Mouse (Mus musculus) liver, embryonic 13.5 days (tissue): Measurements from ENCODE around the gene Gm10337. TPM values are rescaled to one million over a fixed set of nuclear protein-coding genes. Genes with fewer than 3 reads are reported as not detected.
A peak's percentile ranks its signal among the peaks of the same experiment; 100 is the strongest.

Experiments used
- ATAC-seq: fragments of 200-750 bp; cut with Nextera tagmentation; 2 replicates; pipeline ENCODE4 v1.8.0; 2017; ENCODE audit warnings: low read depth, mild to moderate bottlenecking, moderate number of reproducible peaks, moderate library complexity
- DNase-seq: peaks from one replicate; pipeline ENCODE4 v3.0.0; 2022
- H3K27ac ChIP-seq: fragments of 300-500 bp; sonication (generic); 2 replicates; pipeline ENCODE4 v1.5.1; 2015; ENCODE audit warnings: moderate library complexity, mild to moderate bottlenecking, inconsistent platforms
- H3K27me3 ChIP-seq: fragments of 300-500 bp; sonication (generic); 2 replicates; pipeline ENCODE4 v1.6.1; 2015; ENCODE audit warnings: mild to moderate bottlenecking, inconsistent platforms
- H3K36me3 ChIP-seq: fragments of 300-500 bp; sonication (generic); 2 replicates; pipeline ENCODE4 v1.6.1; 2015; ENCODE audit warnings: mild to moderate bottlenecking, inconsistent platforms
- H3K4me1 ChIP-seq: fragments of 300-500 bp; sonication (generic); replicated peaks from 2 replicates; pipeline ENCODE4 v1.6.1; 2015; ENCODE audit warnings: inconsistent platforms
- H3K4me2 ChIP-seq: fragments of 300-500 bp; sonication (generic); 2 replicates; pipeline ENCODE4 v1.6.1; 2015; ENCODE audit warnings: inconsistent platforms, mild to moderate bottlenecking, moderate library complexity
- H3K4me3 ChIP-seq: fragments of 300-500 bp; sonication (generic); replicated peaks from 2 replicates; pipeline ENCODE4 v1.5.1; 2015; ENCODE audit warnings: mild to moderate bottlenecking, inconsistent platforms
- H3K9ac ChIP-seq: fragments of 300-500 bp; sonication (generic); 2 replicates; pipeline ENCODE4 v1.6.1; 2015; ENCODE audit warnings: mild to moderate bottlenecking, inconsistent platforms
- H3K9me3 ChIP-seq: fragments of 300-500 bp; sonication (generic); replicated peaks from 2 replicates; pipeline ENCODE4 v1.6.1; 2016; ENCODE audit warnings: inconsistent platforms
- WGBS: fragments of 180-500 bp; shearing (Covaris S2); methylation state at CpG from one replicate; pipeline ENCODE4 v1.1.7; 2015; ENCODE audit not compliant: insufficient replicate concordance; 5-methylcytosine and 5-hydroxymethylcytosine counted together
- polyA plus RNA-seq: library from polyadenylated mRNA; unstranded; fragments of >200 nt; fragmentation: Nextera tagmentation; extraction: Ambion mirVana; gene quantifications from 2 replicates; pipeline ENCODE4 v1.2.1, GENCODE M21; 2015

The Gm10337 gene
- polyA plus RNA-seq, 1 experiment from 2014 or later, result not detected

DNA sequence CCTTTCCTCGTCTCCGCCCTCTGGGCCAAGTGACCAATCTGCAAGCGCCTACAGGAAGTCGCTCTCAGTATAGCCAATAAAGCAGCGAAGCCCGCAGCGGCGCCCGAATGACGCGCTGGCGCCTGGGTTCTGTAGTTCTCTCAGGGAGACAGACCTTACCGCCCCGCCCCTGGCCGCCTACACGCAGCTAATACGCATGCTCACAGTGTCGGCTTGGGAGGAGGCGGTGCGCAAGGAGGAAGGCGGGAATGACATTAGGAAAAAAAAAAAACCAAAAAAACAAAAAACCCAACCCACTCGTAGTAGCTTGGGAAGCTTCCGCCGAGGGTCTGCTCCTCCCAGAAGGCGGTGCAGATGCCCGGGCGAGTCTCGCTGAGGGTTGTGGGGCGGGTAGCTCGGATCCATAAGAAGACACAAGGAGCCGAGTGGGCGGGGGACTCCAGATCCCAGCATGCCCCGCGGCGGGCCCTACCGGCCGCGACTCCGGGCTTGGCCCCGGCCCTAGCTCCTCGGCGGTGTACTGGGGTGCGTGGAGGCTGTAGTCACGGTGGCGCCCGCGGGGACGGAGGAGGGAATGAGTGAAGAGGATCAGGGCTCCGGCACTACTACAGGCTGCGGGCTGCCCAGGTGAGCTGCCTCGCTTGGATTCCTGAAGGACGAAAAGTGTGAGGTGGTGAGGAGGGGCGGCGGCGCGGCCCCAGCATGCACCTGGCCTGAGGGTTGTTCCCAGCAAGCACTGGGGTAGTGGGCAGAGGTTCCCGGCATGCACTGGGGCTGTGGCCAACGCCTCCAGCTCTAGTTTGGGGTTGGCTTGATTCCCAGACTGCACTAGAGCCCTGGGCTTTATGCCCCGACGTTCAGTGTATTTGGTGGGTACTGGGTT is 14.7 kb downstream of the Gm10337 start, which contains the start of gene Tarbp2:
Tarbp2 (plus strand) TSS at position 217 of the 883 bp plus-strand sequence.
- H3K4me1 ChIP-seq, result peaks cover 51% of the 10 kb centered on the region
- peak; percentile 92 for ATAC-seq
- H3K27me3 ChIP-seq, result peaks cover 5% of the 10 kb centered on the region; the same call in 1 of the 2 replicates
- no peaks in the 10 kb centered on the region for H3K9me3 ChIP-seq
- under 1% methylated on average over 60 of the region's 60 CpGs for WGBS
- peak within 1 kb of the TSS; percentile 87 for H3K9ac ChIP-seq
- peak within 1 kb of the TSS; percentile 96 for H3K27ac ChIP-seq
- DNase-seq, result peak; percentile 100
- H3K36me3 ChIP-seq, result peaks cover 26% of the 10 kb centered on the region
- H3K4me2 ChIP-seq, result peak within 1 kb of the TSS; percentile 98
- H3K4me3 ChIP-seq, result peak within 1 kb of the TSS; percentile 81

DNA sequence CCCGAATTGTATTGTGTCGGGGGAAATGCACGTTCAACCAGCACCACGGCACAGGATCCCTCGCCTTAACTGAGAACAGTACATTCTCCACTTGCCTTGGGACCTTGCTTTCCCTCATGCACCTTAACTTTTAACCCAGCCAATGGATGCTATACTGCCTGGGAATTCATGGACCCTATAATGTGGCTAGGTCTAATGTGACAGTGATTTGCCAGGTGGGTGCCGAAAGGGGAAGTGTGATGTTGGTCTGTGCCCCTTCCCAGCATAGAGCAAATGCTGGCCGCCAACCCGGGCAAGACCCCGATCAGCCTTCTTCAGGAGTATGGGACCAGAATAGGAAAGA is 15.3 kb downstream of the Gm10337 start:
- no peaks in the 10 kb centered on the region for H3K9me3 ChIP-seq
- H3K4me1 ChIP-seq, result peaks cover 51% of the 10 kb centered on the region
- peaks cover 5% of the 10 kb centered on the region; the same call in 1 of the 2 replicates for H3K27me3 ChIP-seq
- peak overlapping the region; percentile 96 for H3K27ac ChIP-seq
- H3K4me2 ChIP-seq, result peak overlapping the region; percentile 98
- 4% methylated on average over 9 of the region's 9 CpGs for WGBS
- H3K4me3 ChIP-seq, result peak overlapping the region; percentile 81
- DNase-seq, result no peak
- ATAC-seq, result no peak
- peaks cover 30% of the 10 kb centered on the region for H3K36me3 ChIP-seq
- peak overlapping the region; percentile 87 for H3K9ac ChIP-seq

DNA sequence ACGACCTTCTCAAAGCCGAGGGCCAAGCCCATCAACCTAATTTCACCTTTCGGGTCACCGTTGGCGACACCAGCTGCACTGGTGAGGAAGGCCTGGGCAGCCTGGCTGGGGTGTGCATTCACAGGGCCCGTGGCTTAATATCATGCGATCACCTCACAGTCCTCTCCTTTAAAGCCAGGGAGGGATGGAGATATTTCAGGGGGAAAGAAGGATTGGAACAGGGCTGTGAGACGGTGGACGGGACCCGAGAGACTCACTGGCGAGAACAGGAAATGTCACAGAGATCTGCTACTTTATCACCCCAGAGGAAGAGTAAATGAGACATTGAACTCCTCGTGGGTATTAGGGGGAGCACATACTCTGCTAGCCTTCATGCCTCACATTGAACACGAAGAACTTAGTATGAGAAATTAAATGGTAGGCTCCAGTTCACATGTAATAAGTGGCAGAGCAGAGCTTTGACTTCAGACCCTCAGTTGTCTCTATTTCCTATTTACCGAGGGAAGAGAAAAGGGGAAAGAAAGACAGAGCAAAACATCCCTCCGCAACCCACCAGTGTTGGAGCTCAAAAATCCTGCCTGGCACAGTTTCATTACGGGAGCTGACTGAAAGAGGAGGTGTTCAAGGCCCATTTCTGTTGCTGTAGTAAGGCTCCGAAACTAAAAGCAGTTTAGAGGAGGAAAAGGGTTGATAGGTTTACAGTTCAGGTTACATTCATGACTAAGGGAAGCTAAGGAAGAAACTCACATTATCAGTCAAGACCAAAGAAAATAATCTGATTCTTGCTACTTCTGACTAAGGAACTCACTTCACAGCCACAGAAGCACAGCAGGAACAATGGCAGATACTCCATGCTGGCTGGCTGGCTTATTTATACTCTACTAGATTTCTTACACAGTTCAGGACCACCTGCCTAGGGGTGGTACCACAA is 16.0 kb downstream of the Gm10337 start:
- H3K36me3 ChIP-seq, result peaks cover 36% of the 10 kb centered on the region
- WGBS, result 35% methylated on average over 17 of the region's 17 CpGs
- no peak for ATAC-seq
- peak overlapping the region; percentile 96 for H3K27ac ChIP-seq
- H3K4me2 ChIP-seq, result peak overlapping the region; percentile 98
- no peak for DNase-seq
- peak overlapping the region; percentile 81 for H3K4me3 ChIP-seq
- peak overlapping the region; percentile 87 for H3K9ac ChIP-seq
- H3K9me3 ChIP-seq, result no peaks in the 10 kb centered on the region
- peaks cover 51% of the 10 kb centered on the region for H3K4me1 ChIP-seq
- peaks cover 5% of the 10 kb centered on the region; the same call in 1 of the 2 replicates for H3K27me3 ChIP-seq

DNA sequence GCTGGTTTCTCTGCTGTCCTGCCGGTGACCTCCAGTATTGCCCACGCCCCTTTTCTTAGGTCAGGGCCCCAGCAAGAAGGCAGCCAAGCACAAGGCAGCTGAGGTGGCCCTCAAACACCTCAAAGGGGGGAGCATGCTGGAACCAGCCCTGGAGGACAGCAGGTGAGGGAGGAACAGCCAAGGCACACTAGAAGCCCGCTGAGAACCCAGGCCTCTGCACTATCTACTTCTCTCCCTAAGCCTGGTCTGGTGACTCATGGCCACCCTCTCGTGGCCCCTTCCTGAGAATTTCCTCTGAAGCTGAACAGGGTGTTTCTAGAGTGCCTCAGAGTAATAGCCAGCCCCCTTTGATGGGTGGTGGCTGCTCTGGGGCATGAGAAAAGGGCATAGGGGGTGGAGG is 16.9 kb downstream of the Gm10337 start:
- DNase-seq, result no peak
- Histone ChIP-seq H3K27ac (peak overlapping the region; percentile 96), H3K9ac (peak overlapping the region; percentile 87), H3K4me1 (peaks cover 51% of the 10 kb centered on the region), H3K4me2 (peak overlapping the region; percentile 98), H3K4me3 (peak overlapping the region; percentile 81; the same call in 1 of the 2 replicates), H3K36me3 (peaks cover 38% of the 10 kb centered on the region), H3K9me3 (no peaks in the 10 kb centered on the region), H3K27me3 (peaks cover 5% of the 10 kb centered on the region; the same call in 1 of the 2 replicates)
- 24% methylated on average over 4 of the region's 4 CpGs for WGBS
- ATAC-seq, result no peak

DNA sequence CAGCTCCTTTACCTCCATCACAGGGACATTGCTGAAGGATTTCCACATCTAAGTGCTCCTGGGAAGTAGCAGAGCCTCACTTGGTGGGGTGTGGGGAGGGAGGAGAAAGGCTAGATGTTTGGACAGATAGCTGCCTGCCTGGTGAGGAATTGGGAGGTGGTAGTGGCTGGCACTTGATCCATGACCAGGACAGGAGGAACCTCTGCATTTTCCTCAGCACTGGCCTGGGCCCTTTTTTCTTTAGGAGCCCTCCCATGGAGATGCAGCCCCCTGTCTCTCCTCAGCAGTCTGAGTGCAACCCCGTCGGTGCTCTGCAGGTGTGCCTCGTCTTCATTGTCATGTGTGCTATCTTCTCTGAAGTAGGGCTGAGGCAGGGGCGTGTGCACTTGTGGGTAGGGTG is 18.0 kb downstream of the Gm10337 start:
- DNase-seq (no peak), ATAC-seq (no peak)
- WGBS, result 58% methylated on average over 4 of the region's 4 CpGs
- 0 out of 2 replicates have a peak overlapping the region, but pooled peaks have one; percentile 96 for H3K27ac ChIP-seq
- peaks cover 40% of the 10 kb centered on the region for H3K36me3 ChIP-seq
- H3K4me3 ChIP-seq, result no peak overlapping the region
- H3K9me3 ChIP-seq, result no peaks in the 10 kb centered on the region
- H3K27me3 ChIP-seq, result no peaks in the 10 kb centered on the region; the same call in 1 of the 2 replicates
- no peak overlapping the region for H3K9ac ChIP-seq
- no peak overlapping the region for H3K4me2 ChIP-seq
- peaks cover 44% of the 10 kb centered on the region for H3K4me1 ChIP-seq

DNA sequence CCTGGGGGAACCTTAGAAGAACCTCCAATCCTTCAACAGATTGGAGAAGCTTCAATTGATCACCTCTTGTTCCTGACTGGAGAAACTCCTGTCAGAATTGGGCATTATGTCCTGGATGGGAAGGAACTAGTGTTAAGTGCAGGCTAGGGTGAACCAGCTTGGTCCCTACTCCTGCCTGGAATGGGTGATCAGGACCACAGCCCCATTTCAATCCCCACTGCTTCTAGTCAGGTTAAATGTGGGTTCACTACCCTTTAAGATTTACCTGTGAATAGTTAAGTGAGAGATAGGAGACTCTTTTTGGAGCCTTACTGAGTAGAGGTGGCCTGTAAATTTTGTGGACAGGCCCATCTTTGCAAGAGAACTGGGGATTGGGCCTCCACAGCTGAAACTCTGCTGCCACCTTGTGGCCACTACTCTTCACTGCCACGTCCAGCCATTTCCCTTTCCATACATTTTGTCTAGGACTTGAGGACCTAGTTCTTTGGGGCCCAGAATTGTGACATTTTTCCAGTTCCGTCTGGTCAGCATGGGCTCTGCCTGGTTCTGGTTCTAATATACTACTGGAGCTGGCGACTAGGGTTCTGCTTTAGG is 21.5 kb downstream of the Gm10337 start, which contains the start of gene Npff:
Npff (minus strand) TSS at position 51 of the 594 bp plus-strand sequence.
- peaks cover 67% of the 10 kb centered on the region for H3K36me3 ChIP-seq
- no peak for ATAC-seq
- 5% methylated on average over 3 of the region's 3 CpGs for WGBS

DNA sequence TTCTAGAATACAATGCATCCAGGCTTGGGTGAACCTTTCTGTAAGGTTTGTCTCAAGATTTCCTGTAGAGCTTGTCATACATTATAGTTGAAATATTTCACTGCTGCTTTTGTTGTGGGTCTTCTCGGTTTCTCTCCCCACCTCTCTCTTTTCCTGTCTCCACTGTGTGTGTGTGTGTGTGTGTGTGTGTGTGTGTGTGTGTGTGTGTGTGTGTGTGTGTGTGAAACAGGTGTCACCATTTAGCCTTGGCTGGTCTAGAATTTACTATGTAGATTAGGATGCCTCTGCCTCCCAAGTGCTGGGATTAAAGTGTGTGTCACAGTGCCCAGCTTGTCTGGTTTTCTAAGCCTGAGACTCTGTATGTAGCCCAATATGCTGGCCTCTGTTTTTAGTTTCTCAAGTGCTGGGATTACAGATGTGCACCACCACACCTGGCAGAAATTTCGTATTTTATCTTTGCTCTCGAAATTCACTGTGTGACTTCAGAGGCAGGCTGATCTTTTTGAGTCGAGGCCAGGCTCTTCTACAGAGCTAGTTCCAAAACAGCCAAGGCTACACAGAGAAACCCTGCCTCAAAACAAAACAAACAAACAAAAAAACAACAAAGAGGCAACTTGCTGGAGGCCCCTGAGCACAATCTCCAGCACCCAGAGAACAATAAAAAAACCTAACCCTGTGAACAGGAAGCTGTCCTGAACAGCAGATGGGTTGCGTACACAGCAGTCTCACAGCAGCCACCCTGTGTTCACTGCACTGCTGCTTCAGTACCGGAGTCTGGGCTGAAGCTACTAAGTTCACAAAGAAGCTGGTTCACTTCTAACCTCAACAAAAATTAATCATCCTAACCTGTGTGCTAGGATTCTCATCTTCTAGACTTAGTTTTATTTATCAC is 22.8 kb downstream of the Gm10337 start:
- no peak overlapping the region for H3K27ac ChIP-seq
- ATAC-seq (no peak), DNase-seq (no peak)
- H3K4me2 ChIP-seq, result no peak overlapping the region
- peaks cover 67% of the 10 kb centered on the region for H3K36me3 ChIP-seq
- no peak overlapping the region for H3K9ac ChIP-seq
- H3K9me3 ChIP-seq, result no peaks in the 10 kb centered on the region
- H3K4me1 ChIP-seq, result peaks cover 8% of the 10 kb centered on the region
- H3K27me3 ChIP-seq, result no peaks in the 10 kb centered on the region
- WGBS, result 73% methylated on average over 6 of the region's 6 CpGs
- no peak overlapping the region for H3K4me3 ChIP-seq

More for the DNA sequence above, 21.5 kb downstream of the Gm10337 start, which contains the start of gene Npff:
- Histone ChIP-seq H3K4me2 (no peak within 1 kb of the TSS), H3K4me3 (no peak within 1 kb of the TSS), H3K27ac (no peak within 1 kb of the TSS), H3K9me3 (no peaks in the 10 kb centered on the region), H3K27me3 (no peaks in the 10 kb centered on the region), H3K4me1 (peaks cover 22% of the 10 kb centered on the region), H3K9ac (no peak within 1 kb of the TSS)
- DNase-seq, result peak; percentile 61

DNA sequence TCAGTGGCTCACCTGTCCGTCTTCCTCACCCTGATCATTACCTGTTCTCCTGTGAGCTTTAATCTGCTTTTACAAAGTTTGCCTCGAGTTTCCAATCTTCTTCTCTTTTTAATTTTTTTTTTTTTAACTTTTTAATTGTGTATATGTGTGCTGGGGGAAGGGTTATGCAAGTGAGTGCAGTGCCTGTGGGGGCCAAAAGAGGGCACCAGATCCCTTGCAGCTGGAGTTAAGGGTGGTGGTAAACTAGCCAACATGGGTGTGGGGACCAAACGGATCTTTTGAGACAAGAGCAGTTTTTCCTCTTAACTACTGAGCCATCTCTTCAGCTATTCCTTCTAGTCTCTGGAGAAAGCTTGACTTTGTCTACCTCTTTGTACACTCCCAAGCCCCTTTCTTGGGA is 24.4 kb downstream of the Gm10337 start:
- ATAC-seq (no peak), DNase-seq (no peak)
- Histone ChIP-seq H3K36me3 (peaks cover 63% of the 10 kb centered on the region), H3K4me1 (no peaks in the 10 kb centered on the region; the same call in 1 of the 2 replicates), H3K9me3 (no peaks in the 10 kb centered on the region), H3K27ac (no peak overlapping the region), H3K4me3 (no peak overlapping the region), H3K9ac (no peak overlapping the region), H3K27me3 (no peaks in the 10 kb centered on the region), H3K4me2 (no peak overlapping the region)
- WGBS, result 63% methylated on average over 3 of the region's 3 CpGs

DNA sequence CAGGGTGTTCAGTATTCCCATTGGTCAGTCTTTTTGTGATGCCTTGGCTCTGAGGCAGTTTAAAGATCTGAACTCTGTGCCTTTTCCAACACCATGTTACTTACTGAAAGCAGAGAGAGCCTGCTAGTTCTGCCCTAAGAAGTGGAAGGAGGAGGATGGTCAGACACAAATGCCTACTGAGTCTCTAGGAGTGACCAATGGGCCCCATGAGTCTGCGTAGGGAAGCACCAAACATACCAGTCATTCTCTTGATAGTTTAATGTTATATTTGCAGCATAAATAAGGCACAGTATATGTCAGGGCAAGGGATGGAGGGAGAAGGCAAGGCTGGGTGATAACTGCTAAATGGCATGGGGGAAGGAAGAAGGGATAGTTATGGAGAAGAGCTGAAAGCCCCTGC is 24.9 kb downstream of the Gm10337 start:
- Histone ChIP-seq H3K4me2 (no peak overlapping the region), H3K9ac (no peak overlapping the region), H3K27me3 (no peaks in the 10 kb centered on the region), H3K4me1 (no peaks in the 10 kb centered on the region; the same call in 1 of the 2 replicates), H3K36me3 (peaks cover 66% of the 10 kb centered on the region), H3K4me3 (no peak overlapping the region), H3K9me3 (no peaks in the 10 kb centered on the region), H3K27ac (no peak overlapping the region; the same call in 1 of the 2 replicates)
- WGBS, result 85% methylated on average over 1 of the region's 1 CpGs
- ATAC-seq, result no peak
- no peak for DNase-seq

DNA sequence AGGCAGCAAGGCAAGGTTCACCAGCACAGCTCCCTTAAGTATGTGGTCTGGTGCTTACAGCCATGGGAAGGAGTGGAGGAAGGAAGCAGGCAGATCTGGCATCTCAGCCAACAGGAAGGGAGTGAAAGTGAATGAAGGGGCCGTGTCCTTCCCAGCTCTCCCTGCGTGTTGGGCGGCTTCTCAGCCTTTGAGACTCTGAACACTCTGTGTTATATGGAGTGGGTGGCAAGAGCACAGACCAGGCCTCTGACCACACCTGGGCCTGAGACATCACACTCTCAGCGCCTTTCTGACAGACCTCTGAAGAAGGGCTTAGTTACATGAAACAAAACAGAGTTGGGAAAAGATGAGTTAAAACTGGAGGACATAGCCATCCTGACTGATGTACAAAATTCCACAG is 27.0 kb downstream of the Gm10337 start:
- no peak overlapping the region for H3K4me2 ChIP-seq
- peaks cover 64% of the 10 kb centered on the region for H3K36me3 ChIP-seq
- no peak overlapping the region for H3K4me3 ChIP-seq
- H3K9me3 ChIP-seq, result no peaks in the 10 kb centered on the region
- no peak overlapping the region for H3K27ac ChIP-seq
- no peak for ATAC-seq
- DNase-seq, result no peak
- 61% methylated on average over 4 of the region's 4 CpGs for WGBS
- no peaks in the 10 kb centered on the region for H3K4me1 ChIP-seq
- H3K9ac ChIP-seq, result no peak overlapping the region
- H3K27me3 ChIP-seq, result no peaks in the 10 kb centered on the region
